Mouse (Mus musculus) adrenal gland, adult (tissue): ENCODE results near the gene Pbld1.

ENCODE experiments used
- DNase-seq, 2 experiments: peaks; one replicate each; pipeline ENCODE4 v3.0.0; 2022 to 2023; ENCODE audit warnings: low spot score in 1 of 2; ENCODE audit not compliant: inconsistent age in 2 of 2

Gene Pbld1

GRCm38 (mm10) chr10:63059862-63060261 is at the start of gene Pbld1:
TSS of gene Pbld1 (plus strand) at chr10:63060162.
- no peak for DNase-seq

GRCm38 (mm10) chr10:63010268-63010667 is 49.7 kb upstream of the Pbld1 start:
- no peak for DNase-seq

- no peak for DNase-seq
These were observed 48.4 kb upstream of the Pbld1 start for GRCm38 (mm10) chr10:63011556-63011955.

GRCm38 (mm10) chr10:63013476-63013875 is 46.5 kb upstream of the Pbld1 start:
- DNase-seq: no peak

- peak in 1 of 2 experiments; percentile 17 for DNase-seq
These were observed 45.8 kb upstream of the Pbld1 start for GRCm38 (mm10) chr10:63014168-63014567.

- DNase-seq: no peak
These were observed 40.7 kb upstream of the Pbld1 start for GRCm38 (mm10) chr10:63019304-63019703.

GRCm38 (mm10) chr10:63021702-63022101 is 38.3 kb upstream of the Pbld1 start:
- peak in 1 of 2 experiments; percentile 50 for DNase-seq

- DNase-seq: no peak
These were observed 37.3 kb upstream of the Pbld1 start for GRCm38 (mm10) chr10:63022541-63023120.

GRCm38 (mm10) chr10:63023121-63023748 is 36.7 kb upstream of the Pbld1 start:
- peak; percentile 81 to 94 for DNase-seq

GRCm38 (mm10) chr10:63023749-63024579 is 36.0 kb upstream of the Pbld1 start, which contains the start of the genes Hnrnph3 and Pbld2:
TSS of gene Hnrnph3 (minus strand) at chr10:63024217.
TSS of gene Pbld2 (plus strand) at chr10:63024315.
- DNase-seq: peak; percentile 100

GRCm38 (mm10) chr10:63024580-63024910 is 35.4 kb upstream of the Pbld1 start:
- DNase-seq: peak in 1 of 2 experiments; percentile 78

- DNase-seq: no peak
These were observed 34.9 kb upstream of the Pbld1 start for GRCm38 (mm10) chr10:63025016-63025415.

GRCm38 (mm10) chr10:63025491-63026011 is 34.4 kb upstream of the Pbld1 start:
- DNase-seq: peak; percentile 29 to 61

- peak in 1 of 2 experiments; percentile 65 for DNase-seq
These were observed 33.7 kb upstream of the Pbld1 start for GRCm38 (mm10) chr10:63026156-63026794.

- no peak for DNase-seq
These were observed 33.2 kb upstream of the Pbld1 start for GRCm38 (mm10) chr10:63026795-63027160.

- peak; percentile 65 to 85 for DNase-seq
These were observed 32.4 kb upstream of the Pbld1 start for GRCm38 (mm10) chr10:63027376-63028161.

GRCm38 (mm10) chr10:63028396-63028795 is 31.6 kb upstream of the Pbld1 start:
- peak in 1 of 2 experiments; percentile 18 for DNase-seq

GRCm38 (mm10) chr10:63032267-63032666 is 27.7 kb upstream of the Pbld1 start:
- no peak for DNase-seq

GRCm38 (mm10) chr10:63032956-63033355 is 27.0 kb upstream of the Pbld1 start:
- DNase-seq: no peak

GRCm38 (mm10) chr10:63038571-63039320 is 21.2 kb upstream of the Pbld1 start:
- DNase-seq: no peak
